Mouse (Mus musculus) layer of hippocampus, adult 9-11 months (tissue): ENCODE measurements around the gene Pdia4.
"Not testable (repeated sequence)": the region's sequence is repeated elsewhere in the genome, so short reads cannot be mapped to it uniquely, and the experiment has no call there.

ENCODE experiments used
- DNase-seq: peaks from one replicate; pipeline ENCODE4 v3.0.0; 2022

The Pdia4 gene

DNA sequence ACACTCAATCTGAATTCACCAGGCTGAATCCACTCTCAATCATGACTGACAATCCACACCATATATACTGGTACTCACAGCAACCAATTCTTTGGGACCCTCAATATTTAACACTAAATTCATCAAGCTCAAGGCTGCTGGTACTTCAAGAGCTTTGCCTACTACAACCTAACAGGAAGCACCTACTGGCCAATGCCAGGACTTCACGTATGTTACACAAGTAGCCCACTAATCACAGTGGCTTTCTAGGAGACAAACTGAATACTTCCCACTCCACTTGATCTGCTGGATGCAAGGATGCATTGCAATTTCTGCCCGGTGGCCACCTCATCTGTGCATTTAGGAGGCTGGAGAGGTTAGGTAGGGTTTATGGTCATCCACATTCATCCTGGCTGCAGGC, 3.0 kb downstream of the Pdia4 start:
- DNase-seq = no peak

DNA sequence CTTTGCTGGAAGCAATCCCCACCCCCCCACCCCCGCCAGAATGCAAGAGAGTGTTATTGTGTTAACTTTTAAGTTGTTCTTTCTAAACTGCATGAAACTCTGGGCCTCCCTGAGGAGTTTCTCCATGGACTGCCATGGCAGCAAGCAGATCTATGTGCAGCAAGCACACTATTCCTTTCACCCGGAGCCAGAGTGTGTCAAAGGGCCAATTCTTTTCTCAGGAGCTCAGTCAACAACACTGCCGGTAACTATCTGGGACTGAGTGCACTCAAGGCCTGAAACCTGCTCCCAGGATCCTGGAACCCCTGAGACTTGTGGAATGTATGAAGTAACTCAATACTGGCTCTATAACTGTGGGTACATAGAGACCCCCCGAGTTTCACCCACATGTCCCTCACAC, 4.2 kb downstream of the Pdia4 start:
- no peak for DNase-seq

- no peak for DNase-seq
These were observed 4.7 kb downstream of the Pdia4 start for GRCm38 (mm10) chr6:47808545-47808944.

GRCm38 (mm10) chr6:47807419-47807818, 5.8 kb downstream of the Pdia4 start:
- DNase-seq = no peak

DNA sequence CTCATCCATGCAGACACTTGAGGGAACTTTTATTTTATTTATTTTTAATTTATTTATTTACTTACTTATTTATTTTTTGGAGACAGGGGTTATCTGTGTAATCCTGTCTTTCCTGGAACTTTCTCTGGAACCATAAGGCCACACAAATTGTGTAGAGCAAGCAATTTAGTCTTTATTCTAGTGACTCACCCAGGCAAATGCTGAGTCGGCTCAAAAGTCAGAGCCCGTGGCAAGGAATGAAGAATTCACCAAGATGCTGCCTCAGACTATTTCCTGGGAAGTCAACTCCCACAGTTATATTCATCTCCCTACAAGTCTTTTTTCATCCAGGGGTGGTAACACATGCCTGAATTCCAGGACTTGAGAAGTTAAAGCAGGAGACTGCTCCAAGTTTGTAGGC, 7.7 kb downstream of the Pdia4 start:
- DNase-seq = no peak

- peak; percentile 58 for DNase-seq
These were observed 14.2 kb downstream of the Pdia4 start for GRCm38 (mm10) chr6:47799079-47799478.

- DNase-seq = peak; percentile 53
These were observed 19.0 kb downstream of the Pdia4 start for GRCm38 (mm10) chr6:47794106-47794830.

GRCm38 (mm10) chr6:47793284-47793683, 19.9 kb downstream of the Pdia4 start:
- DNase-seq = no peak

DNA sequence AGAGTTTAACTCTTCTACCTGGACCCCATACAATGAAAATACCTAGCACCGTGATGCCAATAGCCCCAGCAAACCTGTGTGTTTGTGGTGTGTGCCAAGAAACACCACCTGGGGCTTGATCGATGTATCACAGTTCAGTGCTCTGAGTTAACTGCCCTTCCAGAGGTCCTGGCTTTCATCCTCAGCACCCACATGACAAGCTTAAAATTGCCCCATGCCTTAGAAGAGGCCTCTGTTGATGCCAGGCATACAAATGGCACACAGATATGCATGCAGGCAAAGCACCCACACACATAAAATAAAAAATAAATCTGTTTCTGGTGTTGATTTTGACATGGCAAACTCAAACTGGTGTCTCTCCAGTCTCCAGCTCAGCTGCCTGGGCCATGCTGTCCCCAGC, 20.7 kb downstream of the Pdia4 start:
- no peak for DNase-seq

- DNase-seq = no peak
These were observed 22.5 kb downstream of the Pdia4 start for GRCm38 (mm10) chr6:47790745-47791144.

DNA sequence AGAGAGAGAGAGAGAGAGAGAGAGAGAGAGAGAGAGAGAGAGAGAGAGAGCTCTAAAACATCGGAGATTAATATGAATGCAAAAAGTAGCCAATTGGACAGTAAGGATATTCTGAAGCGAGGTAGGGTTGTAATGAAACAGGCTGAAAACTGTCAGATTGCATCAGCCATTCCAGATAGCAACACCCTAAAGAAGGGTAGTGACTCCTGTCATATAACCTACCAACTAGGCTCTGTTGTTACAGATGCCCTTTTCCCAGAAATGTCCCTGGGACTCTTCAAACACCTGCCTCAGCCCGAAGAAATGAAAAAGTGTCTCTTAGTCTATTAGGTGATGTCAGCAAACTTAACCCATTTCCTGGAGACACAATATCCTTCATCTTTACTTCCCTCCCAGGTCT, 24.4 kb downstream of the Pdia4 start:
- DNase-seq = no peak

DNA sequence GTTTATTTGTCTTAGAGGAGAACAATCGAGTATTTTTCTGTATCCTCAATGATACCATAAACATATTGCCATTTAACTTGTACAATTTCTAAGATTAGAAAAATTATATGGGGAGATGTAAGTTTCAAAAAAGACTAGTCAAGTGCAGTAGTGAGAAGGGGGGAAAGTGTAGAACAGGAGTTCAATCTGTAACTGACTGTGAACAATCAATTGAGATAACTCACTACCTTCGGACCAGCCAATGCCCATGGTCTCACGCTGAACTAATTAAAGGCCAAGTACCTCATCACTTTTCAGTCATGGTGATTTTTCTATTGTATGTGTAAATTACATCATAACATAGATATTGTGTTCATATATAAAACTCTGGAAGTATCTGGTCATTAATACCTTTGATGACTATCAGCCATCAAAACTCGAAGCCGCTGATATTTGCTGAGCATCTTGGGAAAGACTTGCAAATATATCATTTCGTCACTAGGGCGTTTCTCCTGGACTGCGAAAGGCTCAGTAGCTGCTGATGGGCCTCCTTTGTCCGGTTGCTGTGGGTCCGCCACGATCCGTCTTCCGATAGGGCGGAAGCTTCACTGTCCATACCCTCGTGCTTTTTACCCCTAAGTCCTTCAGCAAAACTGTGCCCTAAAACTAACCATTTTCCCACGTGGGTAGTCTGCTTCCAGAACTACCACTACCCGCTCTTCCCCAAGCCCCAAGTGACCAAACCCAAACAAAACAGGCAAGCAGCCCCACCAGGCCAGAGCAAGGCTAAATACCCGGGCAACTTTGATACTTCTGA, 25.1 kb downstream of the Pdia4 start:
- peak; percentile 92 for DNase-seq

DNA sequence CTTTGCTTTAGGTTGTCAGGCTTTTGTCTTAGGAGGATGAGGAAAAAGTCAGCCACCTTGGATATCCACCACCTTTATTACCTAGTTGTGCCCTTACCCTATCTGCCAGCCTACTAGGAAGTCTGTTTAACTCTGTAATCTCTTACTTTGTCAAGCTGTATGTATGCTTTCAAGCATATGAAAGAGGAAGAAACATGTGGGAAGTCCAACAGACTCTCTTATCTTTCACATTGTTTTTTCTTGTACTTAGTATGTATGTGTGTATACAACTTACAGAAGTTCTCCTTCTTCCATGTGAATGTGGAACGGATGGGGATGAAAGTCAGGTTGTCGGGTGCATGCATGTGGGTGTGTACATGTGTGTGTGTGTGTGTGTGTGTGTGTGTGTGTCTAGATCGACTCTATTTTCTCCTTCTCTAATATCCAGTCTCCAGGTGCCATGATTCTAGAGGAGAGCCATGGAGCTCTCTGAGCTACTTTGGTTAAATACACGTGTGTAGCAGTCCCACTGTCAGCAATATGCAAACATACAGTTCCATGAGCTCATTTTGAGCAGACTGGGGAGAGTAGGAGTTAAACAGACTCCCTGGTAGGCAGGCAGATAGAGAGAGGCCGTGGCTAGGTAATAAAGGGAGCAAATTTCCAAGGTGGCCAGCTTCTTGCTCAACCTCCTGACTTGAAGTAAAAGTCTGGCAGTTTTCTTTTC, 28.4 kb downstream of the Pdia4 start:
- no peak for DNase-seq

GRCm38 (mm10) chr6:47781091-47781968, 31.9 kb downstream of the Pdia4 start:
- peak; percentile 54 for DNase-seq

GRCm38 (mm10) chr6:47780576-47781013, 32.6 kb downstream of the Pdia4 start:
- DNase-seq = no peak

DNA sequence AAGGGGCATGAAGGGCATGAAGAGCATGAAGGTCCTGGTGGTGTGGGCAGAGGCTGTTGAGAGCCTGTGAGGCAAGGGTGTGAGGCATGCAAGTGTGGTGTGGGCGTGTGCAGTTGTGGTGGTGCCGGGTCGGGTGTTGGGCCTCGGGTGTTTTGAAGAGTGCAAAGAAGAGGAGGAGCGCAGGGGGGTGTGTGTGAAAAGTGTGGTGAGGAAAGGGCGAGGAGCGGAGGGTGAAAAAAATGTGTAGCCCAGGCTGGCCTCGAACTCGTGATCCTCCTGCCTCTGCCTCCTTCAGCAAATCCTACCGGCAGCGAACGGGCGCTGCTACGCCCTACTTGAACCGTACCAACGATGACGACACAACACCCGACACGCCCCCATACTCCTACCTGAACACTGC, 41.5 kb downstream of the Pdia4 start:
- not testable (repeated sequence) for DNase-seq

GRCm38 (mm10) chr6:47771113-47771512, 42.1 kb downstream of the Pdia4 start:
- peak; percentile 1 for DNase-seq

- peak; percentile 53 for DNase-seq
These were observed 43.4 kb downstream of the Pdia4 start for GRCm38 (mm10) chr6:47769861-47770260.

- not testable (repeated sequence) for DNase-seq
These were observed 44.7 kb downstream of the Pdia4 start for GRCm38 (mm10) chr6:47768520-47768919.

GRCm38 (mm10) chr6:47767355-47767754, 45.9 kb downstream of the Pdia4 start:
- DNase-seq = not testable (repeated sequence)

DNA sequence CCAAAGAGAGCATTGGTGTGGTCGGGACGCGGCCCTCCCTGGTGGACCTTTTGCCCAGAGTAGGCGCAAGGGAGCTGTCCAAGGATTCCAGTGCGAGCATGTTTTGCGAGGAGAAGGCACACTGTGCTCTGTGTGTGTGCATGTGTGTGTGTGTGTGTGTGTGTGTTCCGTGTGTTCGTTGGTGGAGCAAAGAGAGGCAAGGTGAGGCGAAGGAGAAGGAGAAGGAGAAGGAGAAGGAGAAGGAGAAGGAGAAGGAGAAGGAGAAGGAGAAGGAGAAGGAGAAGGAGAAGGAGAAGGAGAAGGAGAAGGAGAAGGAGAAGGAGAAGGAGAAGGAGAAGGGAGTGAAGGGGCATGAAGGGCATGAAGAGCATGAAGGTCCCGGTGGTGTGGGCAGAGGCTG, 50.5 kb downstream of the Pdia4 start:
- not testable (repeated sequence) for DNase-seq

DNA sequence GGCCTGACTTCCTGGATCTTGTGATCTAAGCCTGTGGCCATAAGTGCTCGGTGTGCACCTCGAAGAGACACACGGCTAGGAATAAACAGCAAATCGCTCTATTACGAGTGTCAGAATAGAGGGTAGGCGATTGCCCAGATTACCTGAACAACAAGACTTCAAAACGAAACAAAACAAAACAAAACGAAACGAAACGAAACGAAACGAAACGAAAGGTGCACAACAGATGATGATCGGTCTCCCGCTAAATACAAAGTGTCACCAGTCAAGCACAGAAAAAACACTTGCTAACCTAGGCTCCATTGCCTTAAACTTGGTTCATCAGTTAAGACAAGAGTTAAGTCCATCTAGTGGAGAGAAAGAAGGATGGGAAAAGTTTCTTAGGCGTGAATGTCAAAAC, 53.8 kb downstream of the Pdia4 start:
- not testable (repeated sequence) for DNase-seq

DNA sequence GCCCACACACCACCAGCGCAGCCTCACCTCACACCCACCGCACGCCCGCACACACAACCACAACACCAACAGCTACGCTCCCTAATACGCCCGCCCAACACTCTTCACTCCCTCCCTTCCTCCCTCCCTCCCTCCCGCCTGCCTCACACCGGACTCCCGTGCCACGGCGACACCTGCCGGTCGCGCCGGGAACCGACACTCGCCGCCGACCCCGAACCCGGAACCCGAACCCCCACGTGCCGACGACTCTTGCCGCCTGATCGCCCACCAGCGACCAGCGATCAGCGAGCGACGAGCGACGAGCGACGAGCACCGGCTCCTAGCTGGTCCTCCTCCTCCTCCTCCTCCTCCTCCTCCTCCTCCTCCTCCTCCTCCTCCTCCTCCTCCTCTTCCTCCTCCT, 55.4 kb downstream of the Pdia4 start:
- peak; percentile 92 for DNase-seq
